Mouse (Mus musculus) mature B cell (primary cell): ENCODE measurements around the gene St3gal5.

ENCODE experiments used
- in situ Hi-C: fragments of 300-500 bp; cut with MboI; formaldehyde crosslinking; loops from 2 replicates; pipeline ENCODE4 v1.14.3; 2019

Gene St3gal5

DNA sequence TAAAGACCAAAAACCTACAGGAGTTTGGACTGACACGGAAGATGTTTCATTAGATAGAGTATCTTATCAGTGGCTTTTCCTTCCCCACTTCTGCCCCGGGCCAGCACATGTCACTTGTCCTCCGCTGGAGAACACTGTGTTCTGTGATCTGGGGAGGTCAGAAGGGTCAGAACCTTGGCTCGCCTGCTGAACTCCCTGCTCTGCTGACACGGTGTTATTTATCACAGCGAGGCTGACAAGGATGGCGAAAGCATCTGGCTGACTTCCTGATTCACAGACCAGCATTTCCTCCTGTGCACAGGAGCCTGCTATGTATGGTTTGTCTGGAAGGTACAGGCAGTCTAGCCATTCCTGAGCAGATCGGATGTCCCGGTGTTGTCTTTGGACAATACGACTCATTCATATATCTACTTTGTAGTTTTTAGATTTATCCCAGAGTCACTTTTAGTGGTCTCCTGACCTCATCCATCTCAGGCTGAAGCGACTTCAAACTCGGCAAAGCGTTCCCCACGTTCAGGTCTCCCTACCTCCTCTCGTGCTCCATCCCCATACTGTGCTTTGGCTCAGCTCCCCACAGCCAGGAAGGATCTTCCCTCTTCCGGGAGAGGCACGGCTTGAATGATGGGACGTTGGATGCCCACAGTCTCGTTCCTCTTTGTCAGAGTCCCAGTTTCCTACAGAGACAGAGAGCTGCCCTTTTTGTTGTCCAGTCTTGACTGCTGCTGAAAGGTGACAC, 64.9 kb downstream of the St3gal5 start:
- in situ Hi-C loops: loop anchor here (10.0 kb wide), 1 partner anchor 298 kb away; no protein-coding TSS in a partner anchor

DNA sequence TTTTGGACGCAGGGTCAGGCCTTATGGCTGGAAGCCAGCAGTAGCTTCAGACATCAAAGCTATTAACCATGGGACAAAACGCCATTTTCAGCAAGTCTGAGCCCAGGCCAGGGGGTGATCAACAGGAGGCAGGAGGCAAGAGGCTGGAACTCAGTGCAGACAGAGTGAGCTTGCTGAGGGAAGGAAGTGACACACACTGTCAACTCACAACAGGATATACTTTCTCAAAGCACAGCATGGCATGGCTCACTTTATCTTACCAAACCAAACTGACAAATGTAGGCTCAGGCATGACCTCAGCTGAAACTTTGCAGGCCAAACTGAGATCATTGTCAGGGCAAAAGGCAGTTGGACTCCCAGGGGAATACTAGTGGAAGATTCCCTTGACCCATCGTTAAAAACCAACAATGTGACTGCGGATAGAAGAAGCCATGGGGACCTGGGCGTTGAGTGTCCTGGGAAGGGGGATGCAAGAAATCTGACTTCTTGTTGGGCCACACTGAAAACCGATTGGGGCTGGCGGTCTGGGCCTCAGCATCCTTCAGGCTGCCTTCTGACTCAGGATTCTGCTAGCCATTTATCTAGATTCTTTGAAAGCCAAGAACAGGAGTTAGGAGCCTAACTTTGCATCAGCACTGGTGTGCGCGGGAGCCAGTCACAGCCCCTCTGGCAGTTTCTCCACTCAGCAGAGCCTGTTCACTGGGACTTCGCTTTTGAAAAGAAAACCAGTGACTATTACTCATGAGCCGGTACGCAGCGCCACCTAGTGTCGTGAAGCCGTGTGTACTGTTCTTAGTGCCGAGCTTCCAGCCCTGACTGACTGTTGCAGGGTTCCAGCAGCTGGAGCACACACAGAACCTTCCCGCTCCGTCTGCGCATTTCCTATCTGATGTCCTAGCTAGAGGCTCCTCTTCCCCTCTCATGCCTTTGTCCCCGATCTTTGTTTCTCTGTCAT, 67.2 kb downstream of the St3gal5 start:
- in situ Hi-C loops: loop anchor here (5.0 to 10.0 kb wide), 2 partner anchors 247 to 300 kb away; no protein-coding TSS in a partner anchor

DNA sequence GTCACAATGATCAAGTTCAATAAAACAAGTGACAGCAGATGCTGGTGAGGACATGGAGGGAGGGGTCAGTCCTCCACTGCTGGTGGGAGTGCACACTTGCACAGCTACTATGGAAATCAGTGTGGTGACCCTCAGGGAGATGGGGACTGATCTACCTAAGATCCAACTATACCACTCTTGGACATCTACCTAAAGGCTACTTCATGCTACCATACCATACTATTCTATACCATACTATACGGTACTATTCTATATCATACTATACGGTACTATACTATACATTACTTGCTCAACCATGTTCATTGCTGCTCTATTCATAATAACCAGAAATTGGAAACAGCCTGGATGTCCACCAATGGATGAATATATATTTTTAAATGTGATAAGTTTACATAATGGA, 68.5 kb downstream of the St3gal5 start:
- in situ Hi-C loops: loop anchor here (5.0 to 10.0 kb wide), 2 partner anchors 249 to 301 kb away; no protein-coding TSS in a partner anchor

DNA sequence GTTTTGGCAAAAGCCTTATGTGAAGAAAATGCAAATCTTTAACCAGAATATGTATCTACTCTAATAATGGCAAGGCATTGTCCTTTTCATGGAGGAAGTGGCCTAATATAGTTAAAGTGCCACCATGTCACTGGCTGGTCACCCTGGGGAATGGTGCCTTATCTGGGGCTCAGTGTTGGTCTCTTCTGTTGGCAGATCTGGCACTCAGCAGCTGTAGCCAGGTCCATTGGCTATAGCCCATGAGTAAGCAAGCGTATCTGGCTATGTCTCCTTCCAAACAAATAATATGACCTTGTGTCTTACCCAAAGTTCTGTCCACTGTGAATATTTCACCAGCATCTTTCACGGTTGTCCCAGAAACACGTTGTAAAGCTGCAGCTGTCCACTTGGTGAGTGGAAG, 74.0 kb downstream of the St3gal5 start:
- in situ Hi-C loops: no loop called here

DNA sequence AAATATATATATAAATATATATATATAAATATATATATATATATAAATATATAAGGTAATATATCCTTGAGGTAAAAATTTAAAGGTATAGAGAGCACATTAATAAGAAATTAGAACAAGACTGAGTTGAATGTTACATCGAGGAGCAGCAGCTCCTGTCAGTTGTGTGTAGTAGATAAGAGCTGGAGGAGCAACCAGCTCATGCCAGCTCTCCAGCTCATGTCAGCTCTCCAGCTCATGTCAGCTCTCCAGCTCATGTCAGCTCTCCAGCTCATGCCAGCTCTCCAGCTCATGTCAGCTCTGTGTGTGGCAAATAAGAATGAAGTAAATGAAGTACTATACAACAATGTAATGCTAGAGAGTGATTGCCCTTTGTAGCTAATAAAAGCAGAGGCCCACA, 76.0 kb downstream of the St3gal5 start:
- in situ Hi-C loops: no loop called here

DNA sequence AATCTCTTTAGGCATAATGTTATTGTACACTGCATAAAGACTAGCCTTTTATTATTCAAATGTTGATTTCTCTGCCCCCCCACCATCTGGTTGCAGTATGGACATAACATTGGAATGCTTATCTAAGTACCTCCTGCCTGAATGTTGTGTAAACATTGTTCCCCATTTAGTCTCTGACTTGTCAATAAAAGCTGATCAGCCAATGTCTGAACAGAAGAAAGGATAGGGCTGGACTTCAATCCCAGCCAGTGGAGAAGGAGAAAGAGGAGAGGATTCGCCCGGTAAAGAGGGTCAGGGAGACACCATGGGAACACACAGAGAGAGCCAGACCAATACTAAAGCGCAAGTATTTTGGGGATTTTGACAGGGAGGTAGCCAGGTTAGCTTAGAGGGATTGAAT, 78.0 kb downstream of the St3gal5 start:
- in situ Hi-C loops: no loop called here

DNA sequence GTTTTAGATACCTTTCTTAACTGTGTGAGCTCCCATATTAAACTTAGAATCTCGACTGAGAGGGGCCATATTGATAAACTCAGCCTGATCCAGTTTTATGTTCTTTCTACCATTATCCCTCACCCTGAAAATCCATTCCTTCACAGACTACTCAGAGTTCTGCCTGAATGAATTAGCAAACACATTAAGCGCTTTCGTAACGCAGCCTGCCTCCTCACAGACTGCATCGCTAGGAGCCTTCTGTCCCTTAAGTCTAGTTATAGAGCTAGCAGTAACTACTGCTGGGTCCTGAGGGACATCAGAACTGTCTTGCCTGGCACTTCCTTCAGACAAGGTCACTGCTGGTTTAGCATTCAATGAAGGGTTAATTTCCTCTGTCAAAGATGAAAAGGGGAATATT, 78.6 kb downstream of the St3gal5 start:
- in situ Hi-C loops: no loop called here

DNA sequence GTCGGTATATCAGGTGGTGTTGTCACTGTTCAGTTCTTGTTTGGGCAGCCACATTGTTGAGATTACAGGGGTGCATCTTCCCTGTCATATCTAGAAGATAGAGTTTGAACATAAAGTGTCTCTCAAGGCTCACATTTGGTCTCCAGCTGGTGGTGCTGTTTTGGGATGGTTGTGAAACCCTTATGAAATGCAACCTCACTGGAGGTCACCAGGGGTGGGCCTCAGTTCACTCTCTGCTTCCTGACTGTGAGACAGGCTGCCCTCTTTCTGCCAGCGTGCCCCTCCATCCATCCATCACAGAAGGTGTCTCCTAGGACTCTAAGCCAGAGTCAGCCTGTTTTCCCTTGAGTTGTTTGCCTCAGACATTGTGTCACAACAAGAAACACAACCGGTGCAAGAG, 80.0 kb downstream of the St3gal5 start:
- in situ Hi-C loops: no loop called here

DNA sequence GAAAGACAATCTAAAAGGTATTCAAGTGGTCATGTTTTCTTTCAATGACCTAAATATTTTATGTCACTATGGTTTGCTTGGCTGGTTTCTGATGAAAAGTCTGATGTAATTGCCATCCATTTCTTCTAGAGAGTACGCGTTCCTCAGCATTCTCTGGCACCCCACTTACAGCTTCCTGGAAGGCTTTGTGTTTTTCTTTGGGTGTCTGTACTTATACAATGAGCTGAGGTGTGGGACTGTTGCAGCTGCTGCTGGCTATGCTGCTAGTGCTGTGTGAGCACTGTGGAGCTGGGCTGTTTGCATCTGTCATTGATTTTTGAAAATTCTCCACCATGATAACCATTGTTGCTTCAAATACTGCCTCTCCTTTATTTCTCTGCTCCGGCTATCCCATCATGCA, 81.6 kb downstream of the St3gal5 start:
- in situ Hi-C loops: no loop called here

DNA sequence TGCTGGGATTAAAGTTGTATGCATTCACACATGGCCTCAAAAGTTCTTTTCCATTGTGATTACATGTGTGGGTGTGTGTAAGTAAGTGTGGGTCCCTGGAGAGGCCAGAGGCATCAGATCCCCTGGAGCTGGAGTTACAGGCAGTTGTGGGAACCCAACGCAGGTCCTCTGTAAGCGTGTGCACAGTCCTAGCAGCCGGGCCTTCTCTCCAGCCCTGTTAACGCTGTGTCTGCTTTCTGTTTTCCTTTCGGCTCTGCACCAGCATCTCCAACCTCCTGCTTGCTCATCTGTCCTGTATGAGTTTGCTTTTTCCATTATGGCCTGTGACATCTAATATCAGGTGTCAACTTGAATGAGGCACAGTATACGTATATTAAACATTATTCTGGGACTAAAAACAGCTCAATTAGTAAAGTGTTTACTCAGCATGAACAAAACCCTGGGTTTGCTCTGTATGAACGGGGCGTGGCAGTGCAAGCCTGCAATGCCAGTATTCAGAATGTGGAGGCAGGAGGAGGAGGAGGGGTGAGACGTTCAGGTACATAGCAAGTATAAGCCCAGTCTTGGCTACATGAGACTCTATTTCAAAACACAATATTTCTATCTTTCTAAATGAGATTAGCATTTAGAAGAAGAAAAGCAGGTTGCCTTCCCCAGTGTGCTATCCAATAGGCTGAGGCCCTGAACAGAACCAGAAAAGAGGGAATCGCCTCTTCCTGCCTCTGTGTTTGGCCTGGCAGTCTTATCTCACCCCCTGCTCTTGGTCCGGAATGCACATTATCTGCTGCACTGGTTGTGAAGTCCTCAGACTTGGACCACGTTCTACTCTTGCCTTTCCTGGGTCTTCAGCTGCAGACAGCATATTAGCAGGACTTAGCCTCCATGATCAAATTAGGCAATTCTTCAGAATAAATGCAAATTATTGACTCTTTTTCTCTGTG, 82.4 kb downstream of the St3gal5 start:
- in situ Hi-C loops: no loop called here

DNA sequence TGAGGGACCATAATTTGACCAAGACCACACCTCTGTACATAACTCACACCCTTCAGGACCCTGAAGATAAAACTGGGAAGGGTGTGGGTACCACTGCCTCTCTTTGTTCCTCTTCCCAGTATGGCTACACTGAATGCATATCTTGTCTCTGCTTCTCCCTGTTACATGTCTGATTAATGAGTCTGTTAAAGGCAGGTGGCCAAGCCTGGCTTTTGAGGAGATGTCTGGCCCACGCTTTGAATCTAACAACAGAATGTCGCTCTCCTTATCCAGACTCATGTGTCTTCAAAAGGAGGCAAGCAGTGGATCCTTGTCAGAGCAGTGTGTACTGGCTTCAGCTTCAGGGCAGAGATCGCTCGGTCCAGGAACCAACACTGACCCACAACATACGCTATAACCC, 87.2 kb downstream of the St3gal5 start:
- in situ Hi-C loops: no loop called here

DNA sequence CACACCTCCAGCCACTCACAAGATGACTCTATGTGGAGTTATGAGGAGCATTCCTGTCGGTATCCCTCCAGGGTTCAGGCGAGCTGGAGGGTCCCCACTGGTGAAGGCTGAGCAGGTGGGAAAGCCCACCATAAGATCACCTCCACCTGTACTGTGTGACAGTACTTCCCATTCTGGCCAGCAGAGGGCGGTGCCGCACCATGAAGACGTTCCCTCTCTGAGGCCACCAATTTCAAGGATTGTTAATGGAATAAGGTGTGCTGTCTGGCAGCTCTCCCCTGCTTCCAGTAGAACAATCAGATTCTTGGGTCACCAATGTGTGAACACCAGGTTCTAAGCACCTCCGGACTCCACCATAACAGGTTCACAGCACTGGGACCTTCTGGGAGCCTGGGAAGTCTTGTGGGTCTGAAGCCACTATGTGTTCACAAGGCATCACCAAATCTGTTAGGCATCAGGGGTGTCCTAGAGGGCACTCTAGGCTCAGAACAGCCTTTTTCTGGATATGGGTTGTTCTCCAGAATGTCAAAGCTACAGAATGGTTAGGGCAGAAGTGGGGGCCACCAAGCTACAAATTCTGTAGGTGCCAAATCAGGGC, 88.6 kb downstream of the St3gal5 start:
- in situ Hi-C loops: no loop called here

DNA sequence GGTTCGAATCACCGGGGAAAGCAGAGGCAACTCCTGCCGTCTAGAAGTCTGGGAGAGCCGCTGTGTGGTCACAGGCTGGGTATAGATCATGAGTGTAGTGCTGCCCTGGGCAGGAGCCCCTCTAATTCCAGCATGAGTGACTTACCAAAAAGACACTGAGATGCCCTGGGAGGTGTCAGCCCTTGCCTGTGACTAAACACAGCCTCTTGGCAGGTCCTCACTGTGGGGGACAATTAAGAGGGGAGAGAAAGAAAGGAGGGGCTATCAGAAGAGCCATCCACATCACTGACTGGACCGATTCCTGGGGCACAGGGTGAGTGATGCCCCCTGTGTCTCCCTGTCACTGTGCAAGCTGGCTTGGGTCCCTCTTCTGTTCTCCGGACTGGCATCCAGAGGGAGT, 89.4 kb downstream of the St3gal5 start:
- in situ Hi-C loops: no loop called here

DNA sequence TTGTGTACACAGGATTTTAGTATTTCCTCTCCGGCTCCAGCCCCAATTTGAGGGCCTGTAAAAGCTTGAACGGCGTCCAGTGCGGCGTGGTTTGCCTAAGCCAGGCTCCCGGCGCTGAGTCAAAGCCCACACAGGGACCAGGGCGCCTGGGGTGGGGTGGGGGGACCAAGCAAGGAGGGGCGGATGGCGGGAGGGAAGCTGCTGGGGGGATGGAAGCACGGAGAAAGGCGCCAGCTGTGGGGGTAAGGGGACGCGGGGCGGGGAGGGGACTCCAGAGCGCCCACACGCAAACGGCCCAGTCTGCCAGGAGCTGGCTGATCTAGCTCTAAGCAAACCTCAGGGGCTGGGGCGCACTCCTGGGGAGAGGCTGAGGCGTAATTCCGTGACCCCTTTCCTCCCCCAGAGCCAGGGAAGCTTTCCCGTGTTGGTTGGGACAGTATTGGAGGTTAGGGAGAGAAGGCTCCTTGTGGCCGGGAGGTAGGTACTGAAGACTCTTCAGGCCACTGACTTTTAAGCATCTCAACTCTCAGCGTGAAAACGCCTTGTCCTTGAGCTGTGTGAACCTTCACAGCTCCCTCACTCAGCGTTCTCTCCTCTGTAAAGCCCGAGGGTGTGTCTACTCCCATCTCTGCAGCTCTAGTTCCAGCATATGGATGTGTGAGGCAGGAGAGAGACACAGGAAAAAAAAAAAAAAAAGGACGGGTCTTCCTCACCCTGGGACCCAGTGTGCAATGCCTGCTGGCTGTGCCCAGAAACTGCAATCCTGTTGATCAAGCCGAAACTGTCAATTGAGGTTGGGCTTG, 91.9 kb downstream of the St3gal5 start:
- in situ Hi-C loops: no loop called here

DNA sequence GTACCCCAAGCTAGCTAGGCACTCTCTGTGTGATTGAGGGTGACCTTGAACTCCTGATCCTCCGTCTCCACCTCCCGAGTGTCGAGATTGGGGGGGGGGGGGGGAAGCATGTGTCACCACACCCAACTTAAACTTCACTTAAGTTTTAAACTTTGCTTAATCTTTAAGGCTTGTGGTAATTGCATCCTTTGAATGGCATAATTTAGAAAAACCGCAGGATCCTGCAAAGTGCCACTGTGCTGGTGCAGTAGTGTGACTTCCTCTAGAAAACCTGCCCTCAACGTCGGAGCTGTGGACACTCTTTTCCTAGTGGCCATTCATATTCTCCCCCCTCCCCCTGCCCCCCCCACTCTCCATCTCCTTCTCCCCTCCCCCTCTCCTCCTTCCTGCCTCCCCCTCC, 92.7 kb downstream of the St3gal5 start:
- in situ Hi-C loops: no loop called here

DNA sequence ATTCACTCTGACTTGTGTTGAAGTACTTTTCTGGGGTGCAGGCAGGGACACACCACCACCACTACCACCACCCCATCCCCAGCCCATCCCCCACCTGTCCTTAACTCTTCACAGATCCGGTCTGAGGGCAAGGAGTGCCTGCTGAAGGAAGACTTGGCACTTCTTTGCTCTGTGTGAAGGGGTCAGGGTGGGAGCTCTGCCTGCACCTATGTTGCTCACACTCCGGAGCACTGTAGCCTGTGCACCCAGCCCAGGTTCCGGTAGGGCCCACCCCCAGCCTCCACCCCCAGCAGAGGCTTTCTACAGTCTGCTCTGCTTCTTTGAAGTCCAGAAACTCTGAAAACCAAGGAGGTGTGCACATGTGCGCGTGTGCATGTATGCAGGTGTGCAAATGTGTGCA, 93.2 kb downstream of the St3gal5 start:
- in situ Hi-C loops: no loop called here

DNA sequence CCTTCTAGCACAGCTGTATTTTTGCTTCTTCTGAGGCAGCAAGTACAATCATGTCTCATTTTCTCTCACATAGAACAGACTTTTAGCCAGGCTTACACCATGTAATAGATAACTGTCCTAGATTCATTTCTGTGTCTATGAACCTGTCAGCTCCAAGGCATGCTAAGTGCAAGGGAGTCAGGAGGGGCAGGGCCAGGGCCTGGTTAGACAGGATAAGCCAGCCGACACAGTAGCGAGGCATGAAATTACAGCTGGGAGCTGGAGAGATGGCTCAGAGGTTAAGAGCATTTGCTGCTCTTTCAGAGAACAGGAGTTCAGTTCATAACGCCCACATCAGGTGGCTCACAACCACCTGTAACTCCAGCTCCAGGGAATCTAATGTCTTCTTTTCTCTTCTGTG, 99.3 kb downstream of the St3gal5 start:
- in situ Hi-C loops: no loop called here

DNA sequence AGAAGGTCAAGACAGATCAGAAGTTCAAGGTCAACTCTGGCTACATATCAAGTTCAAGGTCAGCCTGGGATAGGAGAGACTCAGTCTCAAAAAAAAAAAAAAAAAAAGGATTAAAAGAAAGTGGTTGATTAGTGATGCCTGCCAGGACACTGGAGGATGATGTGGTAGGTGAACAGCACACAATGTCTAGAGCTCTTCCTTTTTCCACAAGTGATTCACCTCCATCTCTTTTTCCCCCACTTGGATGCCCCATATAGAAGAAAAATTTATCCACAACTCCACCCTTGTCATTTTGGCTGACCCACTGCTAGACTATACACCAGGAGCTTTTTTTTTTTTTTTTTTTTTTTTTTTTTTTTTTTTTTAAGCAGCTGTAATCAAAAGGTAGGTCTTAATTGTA, 100.1 kb downstream of the St3gal5 start:
- in situ Hi-C loops: no loop called here

DNA sequence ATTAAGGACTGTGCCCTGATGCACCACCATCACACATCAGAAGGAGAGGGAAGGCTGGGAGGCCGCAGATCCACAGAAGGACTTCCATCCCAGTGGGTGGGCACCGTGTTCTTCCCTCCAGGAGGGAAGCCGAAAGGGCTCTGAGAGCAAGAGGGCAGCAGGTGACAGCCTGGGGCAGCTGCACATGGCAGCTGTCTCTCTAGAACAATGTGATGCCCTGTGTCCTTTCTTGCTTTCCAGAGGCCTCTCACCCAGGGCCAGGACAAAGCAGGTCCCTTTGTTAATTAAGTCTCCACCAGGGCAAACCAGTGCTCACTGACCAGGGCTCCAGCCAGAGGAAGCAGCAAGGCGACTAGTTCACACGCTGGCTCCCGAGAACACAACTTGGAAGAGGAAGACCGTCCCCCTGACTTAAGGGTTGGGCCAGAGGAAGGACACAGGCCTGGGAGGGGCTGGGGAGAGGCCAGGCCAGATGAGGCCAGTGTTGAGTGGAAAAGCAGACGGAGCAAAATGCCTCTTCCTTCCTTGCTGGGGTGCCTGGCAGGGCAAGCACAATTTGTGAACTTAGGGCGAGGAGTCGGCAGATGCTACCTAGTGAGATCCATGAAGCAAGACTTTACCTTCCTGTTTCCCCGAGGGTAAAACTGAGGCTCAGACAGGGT, 103.3 kb downstream of the St3gal5 start:
- in situ Hi-C loops: no loop called here

DNA sequence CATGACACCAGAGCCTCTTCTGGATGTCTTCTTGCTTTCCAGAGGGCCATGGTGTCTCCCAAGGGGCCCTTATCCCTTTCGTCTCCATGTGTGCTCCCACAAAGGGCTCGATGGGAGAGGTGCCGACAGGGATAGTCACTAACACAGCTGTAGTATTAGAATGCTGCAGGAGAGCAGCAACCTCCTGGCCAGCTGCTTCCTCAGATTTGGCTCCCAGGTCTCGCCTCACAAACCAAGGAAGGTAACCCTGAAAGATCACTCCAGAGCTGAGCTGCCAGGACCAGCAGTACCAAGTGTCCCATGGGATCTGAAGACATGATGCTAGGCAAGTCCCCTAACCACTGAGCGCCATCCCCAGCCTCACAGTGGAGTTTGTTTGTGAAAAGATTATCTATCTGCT, 105.3 kb downstream of the St3gal5 start:
- in situ Hi-C loops: no loop called here
